Mouse (Mus musculus): ENCODE data around the gene D6Wsu163e. TPM values are rescaled to one million over a fixed set of nuclear protein-coding genes. Genes with fewer than 3 reads are reported as not detected.

Gene D6Wsu163e
- polyA plus RNA-seq, 1 experiment from 2014 or later, result 13.7 TPM

- Histone ChIP-seq H3K36me3 (ENCODE audit: insufficient read depth, low read length) (peaks cover 19% of the 10 kb centered on the region), H3K4me3 (ENCODE audit: low read depth, low read length) (no peak overlapping the region), H3K4me2 (replicated peaks; ENCODE audit: low read depth, low read length) (no peak overlapping the region), H3K4me1 (ENCODE audit: insufficient read depth, low read depth, low read length) (no peaks in the 10 kb centered on the region), H3K27me3 (replicated peaks; ENCODE audit: insufficient read depth, low read length) (no peaks in the 10 kb centered on the region), H3K27ac (ENCODE audit: low read length) (no peak overlapping the region), H3K9me3 (ENCODE audit: low read length) (no peaks in the 10 kb centered on the region), H3K9ac (replicated peaks; ENCODE audit: low read depth) (no peak overlapping the region)
- ATAC-seq (no peak), DNase-seq (ENCODE audit: low spot score) (no peak)
- 90% methylated on average over 8 of the region's 8 CpGs for WGBS
- no peak for TF ChIP-seq EP300 (IDR thresholded peaks at IDR 0.05)
- no peak for TF ChIP-seq CTCF (IDR thresholded peaks at IDR 0.05)
These were observed 21.7 kb downstream of the D6Wsu163e start for GRCm38 (mm10) chr6:126961371-126962018.

- H3K27me3 ChIP-seq (replicated peaks; ENCODE audit: insufficient read depth, low read length), result no peaks in the 10 kb centered on the region
- H3K4me1 ChIP-seq (ENCODE audit: insufficient read depth, low read depth, low read length), result no peaks in the 10 kb centered on the region
- TF ChIP-seq EP300 (IDR thresholded peaks at IDR 0.05) (no peak), CTCF (IDR thresholded peaks at IDR 0.05) (no peak)
- DNase-seq (ENCODE audit: low spot score) (no peak), ATAC-seq (no peak)
- H3K27ac ChIP-seq (ENCODE audit: low read length), result no peak overlapping the region
- peaks cover 15% of the 10 kb centered on the region for H3K36me3 ChIP-seq (ENCODE audit: insufficient read depth, low read length)
- no peak overlapping the region for H3K4me2 ChIP-seq (replicated peaks; ENCODE audit: low read depth, low read length)
- no peak overlapping the region for H3K9ac ChIP-seq (replicated peaks; ENCODE audit: low read depth)
- no peak overlapping the region for H3K4me3 ChIP-seq (ENCODE audit: low read depth, low read length)
- no peaks in the 10 kb centered on the region for H3K9me3 ChIP-seq (ENCODE audit: low read length)
- 82% methylated on average over 5 of the region's 5 CpGs for WGBS
These were observed 22.9 kb downstream of the D6Wsu163e start for GRCm38 (mm10) chr6:126962709-126963108.

GRCm38 (mm10) chr6:126963426-126963825, 23.7 kb downstream of the D6Wsu163e start:
- WGBS, result 88% methylated on average over 9 of the region's 9 CpGs
- no peaks in the 10 kb centered on the region for H3K4me1 ChIP-seq (ENCODE audit: insufficient read depth, low read depth, low read length)
- H3K9ac ChIP-seq (replicated peaks; ENCODE audit: low read depth), result no peak overlapping the region
- no peaks in the 10 kb centered on the region for H3K9me3 ChIP-seq (ENCODE audit: low read length)
- H3K27ac ChIP-seq (ENCODE audit: low read length), result no peak overlapping the region
- TF ChIP-seq CTCF (IDR thresholded peaks at IDR 0.05) (no peak), EP300 (IDR thresholded peaks at IDR 0.05) (no peak)
- ATAC-seq, result no peak
- peaks cover 12% of the 10 kb centered on the region; the same call in 1 of the 2 replicates for H3K36me3 ChIP-seq (ENCODE audit: insufficient read depth, low read length)
- no peak overlapping the region for H3K4me2 ChIP-seq (replicated peaks; ENCODE audit: low read depth, low read length)
- no peaks in the 10 kb centered on the region for H3K27me3 ChIP-seq (replicated peaks; ENCODE audit: insufficient read depth, low read length)
- no peak overlapping the region for H3K4me3 ChIP-seq (ENCODE audit: low read depth, low read length)
- DNase-seq (ENCODE audit: low spot score), result no peak

- H3K27me3 ChIP-seq (replicated peaks; ENCODE audit: insufficient read depth, low read length), result no peaks in the 10 kb centered on the region
- DNase-seq (ENCODE audit: low spot score), result peak; percentile 11
- no peak for ATAC-seq
- no peak overlapping the region for H3K4me3 ChIP-seq (ENCODE audit: low read depth, low read length)
- 75% methylated on average over 14 of the region's 14 CpGs for WGBS
- no peak overlapping the region for H3K4me2 ChIP-seq (replicated peaks; ENCODE audit: low read depth, low read length)
- H3K9ac ChIP-seq (replicated peaks; ENCODE audit: low read depth), result no peak overlapping the region
- no peak overlapping the region for H3K27ac ChIP-seq (ENCODE audit: low read length)
- H3K9me3 ChIP-seq (ENCODE audit: low read length), result no peaks in the 10 kb centered on the region
- TF ChIP-seq EP300 (IDR thresholded peaks at IDR 0.05) (no peak), CTCF (IDR thresholded peaks at IDR 0.05) (no peak)
- H3K36me3 ChIP-seq (ENCODE audit: insufficient read depth, low read length), result peaks cover 11% of the 10 kb centered on the region; the same call in 1 of the 2 replicates
- H3K4me1 ChIP-seq (ENCODE audit: insufficient read depth, low read depth, low read length), result no peaks in the 10 kb centered on the region
These were observed 26.7 kb downstream of the D6Wsu163e start for GRCm38 (mm10) chr6:126966241-126967026.

- H3K9me3 ChIP-seq (ENCODE audit: low read length), result no peaks in the 10 kb centered on the region
- DNase-seq (ENCODE audit: low spot score), result peak; percentile 27
- WGBS, result 26% methylated on average over 5 of the region's 5 CpGs
- H3K4me1 ChIP-seq (ENCODE audit: insufficient read depth, low read depth, low read length), result no peaks in the 10 kb centered on the region
- H3K9ac ChIP-seq (replicated peaks; ENCODE audit: low read depth), result no peak overlapping the region
- no peaks in the 10 kb centered on the region for H3K36me3 ChIP-seq (ENCODE audit: insufficient read depth, low read length)
- H3K27ac ChIP-seq (ENCODE audit: low read length), result no peak overlapping the region
- peak; percentile 54 for ATAC-seq
- TF ChIP-seq CTCF (IDR thresholded peaks at IDR 0.05), result no peak
- peak; percentile 15; the same call in 1 of the 2 replicates for TF ChIP-seq EP300 (IDR thresholded peaks at IDR 0.05)
- no peaks in the 10 kb centered on the region for H3K27me3 ChIP-seq (replicated peaks; ENCODE audit: insufficient read depth, low read length)
- H3K4me2 ChIP-seq (replicated peaks; ENCODE audit: low read depth, low read length), result no peak overlapping the region
- no peak overlapping the region for H3K4me3 ChIP-seq (ENCODE audit: low read depth, low read length)
These were observed 41.9 kb downstream of the D6Wsu163e start for GRCm38 (mm10) chr6:126981539-126982234.

- DNase-seq (ENCODE audit: low spot score) (no peak), ATAC-seq (no peak)
- H3K9ac ChIP-seq (replicated peaks; ENCODE audit: low read depth), result no peak overlapping the region
- TF ChIP-seq CTCF (IDR thresholded peaks at IDR 0.05) (no peak), EP300 (IDR thresholded peaks at IDR 0.05) (no peak)
- no peak overlapping the region for H3K4me3 ChIP-seq (ENCODE audit: low read depth, low read length)
- H3K9me3 ChIP-seq (ENCODE audit: low read length), result no peaks in the 10 kb centered on the region
- no peaks in the 10 kb centered on the region for H3K27me3 ChIP-seq (replicated peaks; ENCODE audit: insufficient read depth, low read length)
- no peak overlapping the region for H3K4me2 ChIP-seq (replicated peaks; ENCODE audit: low read depth, low read length)
- no peaks in the 10 kb centered on the region for H3K36me3 ChIP-seq (ENCODE audit: insufficient read depth, low read length)
- no peaks in the 10 kb centered on the region for H3K4me1 ChIP-seq (ENCODE audit: insufficient read depth, low read depth, low read length)
- H3K27ac ChIP-seq (ENCODE audit: low read length), result no peak overlapping the region
- 66% methylated on average over 2 of the region's 2 CpGs for WGBS
These were observed 53.9 kb downstream of the D6Wsu163e start for GRCm38 (mm10) chr6:126993676-126994075.
